Mouse (Mus musculus): ENCODE measurements around the gene Brd3. TPM values are rescaled to one million over a fixed set of nuclear protein-coding genes. Genes with fewer than 3 reads are reported as not detected.
A peak's percentile ranks its signal among the peaks of the same experiment; 100 is the strongest.

Gene Brd3
- total RNA-seq, 2 experiments from 2014 or later, result 20.8 to 32.2 TPM

DNA sequence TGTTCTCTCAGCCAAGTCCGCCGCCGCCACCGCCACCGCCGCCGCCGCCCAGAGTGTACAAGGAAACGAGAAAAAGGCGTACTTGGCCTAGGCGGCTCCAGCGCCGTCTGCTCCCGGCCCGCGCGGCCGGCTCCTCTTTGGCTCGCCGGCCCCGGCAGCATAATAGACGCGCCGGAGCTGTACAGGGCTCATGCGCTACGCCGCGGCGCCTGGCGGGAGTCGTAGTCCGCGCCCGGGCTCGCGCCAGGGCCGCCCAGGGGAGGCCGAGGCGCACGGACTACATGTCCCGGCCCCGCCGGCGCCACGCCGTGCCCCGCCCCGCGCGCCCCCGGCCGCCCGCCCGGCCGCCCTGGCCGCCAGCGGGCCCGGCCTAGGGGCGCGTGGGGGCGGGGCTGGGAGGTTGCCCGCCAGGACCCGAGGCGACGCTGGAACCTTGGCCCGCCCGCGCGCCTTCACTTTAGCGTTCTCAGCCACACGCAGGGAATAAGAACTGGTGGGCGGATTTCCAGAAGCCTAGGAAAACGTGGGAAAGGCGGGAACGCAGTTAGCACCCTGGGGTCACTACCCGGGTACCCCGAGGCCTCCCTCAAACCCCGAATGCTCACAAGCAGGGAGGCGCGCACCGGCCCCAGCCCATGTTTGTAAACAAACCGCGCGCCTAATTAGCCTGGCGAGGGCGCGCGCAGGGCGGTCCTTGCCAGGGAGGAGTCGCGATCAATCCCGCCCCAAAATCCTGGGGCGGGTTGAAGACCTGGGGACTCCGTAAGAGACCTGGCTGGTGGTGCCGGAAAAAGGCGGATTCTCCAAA lies 31.8 kb downstream of the Brd3 start:
- intact Hi-C loops (cut with DNase I), result no loop called here
- no peak for TF ChIP-seq CTCF (IDR thresholded peaks at IDR 0.05)
- H3K4me3 ChIP-seq, result peak overlapping the region; percentile 79

DNA sequence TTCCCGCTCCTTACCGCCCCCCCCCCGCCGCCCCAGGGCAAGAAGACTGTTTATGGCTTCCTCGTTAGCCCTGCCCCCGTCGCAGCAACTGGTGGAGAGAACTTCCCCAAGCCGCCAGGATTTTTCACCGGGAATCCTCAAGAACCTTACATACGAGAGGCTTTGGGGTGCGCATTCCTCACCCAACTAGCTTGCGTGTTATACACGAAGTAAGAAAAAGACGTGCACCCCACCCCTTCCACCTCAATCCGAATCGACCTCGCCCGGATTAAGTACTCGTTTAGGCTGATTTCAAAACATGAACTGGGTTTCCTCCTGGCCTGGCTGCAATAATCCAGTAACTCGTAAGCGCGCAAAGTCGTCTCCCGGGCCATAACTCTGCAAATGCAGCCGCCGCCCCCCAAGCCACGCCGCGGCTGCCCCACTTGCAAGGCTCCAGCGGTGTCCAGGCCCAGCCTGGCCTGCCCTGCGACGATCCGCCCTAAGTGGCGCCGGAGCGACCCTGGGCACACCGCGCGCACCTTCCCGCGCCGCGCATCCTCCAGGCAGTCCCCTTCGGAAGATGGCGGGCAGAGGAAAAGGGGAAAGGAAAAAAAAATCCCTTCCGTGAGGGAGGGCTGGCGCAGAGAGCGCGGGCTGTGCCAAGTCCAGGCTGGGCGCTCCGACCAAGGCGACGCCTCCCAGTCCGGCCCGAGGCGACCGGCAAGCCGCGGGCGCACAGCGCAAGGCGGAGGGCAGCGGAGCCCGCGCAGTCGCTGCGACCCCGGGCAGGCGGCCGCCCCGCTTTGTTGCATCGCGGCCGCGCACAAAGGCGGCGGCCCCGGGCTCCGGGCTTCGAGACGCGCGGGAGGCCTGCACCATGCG lies 32.6 kb downstream of the Brd3 start:
- intact Hi-C loops (cut with DNase I), result no loop called here
- DNase-seq, result peak; percentile 70
- peak overlapping the region; percentile 79 for H3K4me3 ChIP-seq
- no peak for TF ChIP-seq CTCF (IDR thresholded peaks at IDR 0.05)
- H3K27ac ChIP-seq, result peak overlapping the region; percentile 94

More for the DNA sequence above, 31.8 kb downstream of the Brd3 start:
- peak; percentile 97 for DNase-seq
- H3K27ac ChIP-seq, result peak overlapping the region; percentile 99

DNA sequence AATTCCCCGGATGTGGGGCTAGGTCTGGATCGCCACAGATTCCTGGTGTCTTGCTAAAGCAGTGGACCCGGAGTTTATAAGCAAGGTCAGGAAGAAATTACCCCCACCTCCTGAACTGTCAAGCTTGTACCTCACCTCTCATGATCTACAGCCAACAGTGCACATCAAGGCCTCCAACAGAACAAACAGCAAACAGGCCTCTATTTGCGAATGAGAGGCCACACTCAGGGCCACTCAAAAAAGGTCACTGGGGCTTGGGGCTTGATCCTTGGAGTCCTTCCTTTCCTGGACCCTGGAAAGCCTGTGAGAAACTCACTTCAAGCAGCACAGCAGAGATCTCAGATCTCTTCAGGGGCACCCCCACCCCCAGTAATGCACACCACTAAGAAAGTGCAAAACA lies 33.6 kb downstream of the Brd3 start:
- DNase-seq, result no peak
- no peak for TF ChIP-seq CTCF (IDR thresholded peaks at IDR 0.05)
- peak overlapping the region; percentile 94 for H3K27ac ChIP-seq
- H3K4me3 ChIP-seq, result peak overlapping the region; percentile 79
- intact Hi-C loops (cut with DNase I), result no loop called here

DNA sequence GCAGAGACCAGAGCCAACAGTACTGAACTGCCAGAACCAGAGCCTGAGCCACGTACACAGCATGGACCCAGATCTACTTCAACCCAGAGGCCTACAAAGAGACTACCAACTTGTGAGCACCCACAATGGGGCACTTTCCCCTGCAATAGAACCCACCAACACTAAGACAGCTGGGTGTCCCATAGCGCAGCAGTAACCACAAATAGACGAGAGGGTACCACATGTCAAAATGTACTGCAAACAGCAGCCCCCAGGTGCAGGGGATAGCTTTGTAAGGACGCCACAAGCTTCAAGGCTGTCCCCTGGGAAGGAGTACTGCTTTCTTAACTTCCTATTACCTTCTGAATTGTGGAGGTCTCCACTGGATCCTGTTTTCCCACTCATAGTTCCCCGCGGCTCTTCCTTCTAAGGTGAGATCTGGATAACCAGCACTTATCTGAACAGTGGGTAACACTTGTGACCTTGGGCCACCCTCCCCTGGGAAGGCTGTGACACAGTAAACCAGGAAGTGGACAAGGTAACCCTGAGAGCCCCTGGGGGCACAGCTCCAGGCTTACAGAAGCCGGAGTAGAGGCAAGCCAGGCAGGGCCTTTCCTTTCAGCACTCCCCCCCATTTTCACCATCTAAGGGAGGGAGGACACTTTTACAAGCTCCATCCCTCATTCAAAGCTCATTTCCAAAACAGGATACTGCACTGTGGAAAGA lies 34.2 kb downstream of the Brd3 start:
- H3K27ac ChIP-seq, result peak overlapping the region; percentile 94
- no peak for TF ChIP-seq CTCF (IDR thresholded peaks at IDR 0.05)
- intact Hi-C loops (cut with DNase I), result no loop called here
- no peak for DNase-seq
- peak overlapping the region; percentile 79 for H3K4me3 ChIP-seq

DNA sequence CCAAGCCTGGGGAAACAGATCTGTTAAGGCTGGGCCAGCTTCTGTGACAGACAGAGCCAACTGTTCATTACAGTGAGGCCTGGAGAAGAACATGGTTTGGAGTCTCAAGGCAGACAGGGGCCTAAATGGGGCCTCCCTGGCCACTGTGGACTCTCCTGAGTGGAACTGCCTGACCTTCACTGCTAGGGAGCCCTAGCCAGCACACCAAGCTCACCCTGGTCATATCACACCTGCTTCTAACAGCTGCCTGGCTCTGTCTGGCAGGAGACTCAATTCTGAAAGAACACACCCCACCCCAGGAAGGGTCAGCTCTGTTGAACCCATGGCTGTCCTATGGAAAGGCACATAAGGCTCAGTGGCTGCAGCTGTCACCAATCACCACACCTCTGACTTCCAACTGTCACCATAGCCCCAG lies 36.3 kb downstream of the Brd3 start:
- H3K27ac ChIP-seq, result peak overlapping the region; percentile 94
- no peak overlapping the region; the same call in 1 of the 2 replicates for H3K4me3 ChIP-seq
- peak; percentile 80 for DNase-seq
- intact Hi-C loops (cut with DNase I), result loop anchor here (1.0 kb wide), 1 partner anchor 39 kb away; no protein-coding TSS in a partner anchor
- no peak for TF ChIP-seq CTCF (IDR thresholded peaks at IDR 0.05)

DNA sequence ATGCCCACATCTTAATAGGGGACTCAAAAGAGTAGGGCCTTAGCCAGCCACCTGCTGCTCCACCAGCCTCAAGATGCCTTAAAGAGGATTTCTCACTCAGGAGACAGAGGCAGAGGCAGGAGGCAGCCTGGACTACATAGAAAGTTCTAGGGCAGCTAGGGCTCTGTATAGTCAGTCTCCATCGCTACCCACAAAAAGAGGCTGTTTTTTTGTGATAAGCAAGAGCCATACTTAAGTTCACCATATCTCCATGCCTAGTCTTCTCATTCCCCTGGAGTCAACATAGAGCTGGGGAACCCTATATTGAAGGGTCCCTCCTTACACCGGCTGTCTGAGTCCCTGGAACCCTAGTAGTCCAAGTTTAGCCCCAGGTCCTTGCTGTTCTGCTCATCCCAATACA lies 36.9 kb downstream of the Brd3 start:
- no peak for TF ChIP-seq CTCF (IDR thresholded peaks at IDR 0.05)
- intact Hi-C loops (cut with DNase I), result no loop called here
- Histone ChIP-seq H3K4me3 (peak overlapping the region; percentile 9; the same call in 1 of the 2 replicates), H3K27ac (peak overlapping the region; percentile 94)
- no peak for DNase-seq

DNA sequence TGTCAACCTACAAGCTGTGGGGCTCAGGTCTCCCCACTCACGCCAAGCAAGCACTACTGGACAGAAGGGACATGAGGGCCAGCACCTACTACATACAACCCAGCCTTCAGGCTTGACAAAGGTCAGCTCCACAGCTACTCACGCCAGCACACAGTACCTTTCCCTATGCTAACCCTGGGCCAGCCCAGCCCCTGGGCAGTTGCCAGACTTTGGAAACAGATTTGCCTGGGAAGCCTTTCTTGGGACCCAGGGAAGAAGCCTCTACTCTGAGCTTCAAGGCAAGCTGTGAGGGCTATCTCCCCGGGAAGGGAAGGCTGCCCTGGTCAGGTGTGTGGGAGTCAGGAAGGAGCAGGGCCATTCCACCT lies 37.5 kb downstream of the Brd3 start:
- intact Hi-C loops (cut with DNase I), result no loop called here
- Histone ChIP-seq H3K27ac (peak overlapping the region; percentile 94), H3K4me3 (no peak overlapping the region; the same call in 1 of the 2 replicates)
- TF ChIP-seq CTCF (IDR thresholded peaks at IDR 0.05), result no peak
- peak; percentile 58 for DNase-seq

DNA sequence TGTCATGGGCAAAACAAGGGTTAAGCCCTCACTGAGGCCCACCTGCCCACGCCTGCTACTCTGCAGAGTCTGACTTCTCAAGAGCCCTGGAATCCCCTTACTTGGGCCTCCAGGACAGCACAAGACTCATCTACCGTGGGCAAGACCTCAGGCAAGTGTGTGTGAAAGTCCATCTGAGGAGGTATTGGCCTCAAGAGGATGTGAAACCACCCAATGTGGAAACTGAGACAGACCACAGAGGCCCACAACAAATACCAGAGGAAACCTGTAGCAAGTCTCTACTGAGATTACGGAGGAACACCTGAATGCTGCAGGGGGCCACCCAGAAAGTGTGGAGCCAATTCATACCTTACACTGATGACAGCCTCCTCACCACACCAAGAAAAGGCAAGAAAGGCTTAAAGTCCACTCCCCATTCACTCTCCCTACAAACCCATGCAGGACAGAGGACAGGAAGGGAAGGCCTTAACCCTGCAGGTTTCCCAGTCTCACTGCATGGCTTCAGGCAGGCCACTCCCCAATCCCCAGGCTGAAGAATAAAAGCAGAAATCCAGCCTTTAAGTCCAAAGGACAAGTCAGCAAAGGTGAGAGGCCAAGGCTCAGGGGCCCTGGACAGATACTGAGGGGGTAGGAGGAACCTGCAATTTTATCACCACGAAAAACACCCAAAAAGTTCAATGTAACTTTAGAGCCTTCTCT lies 38.0 kb downstream of the Brd3 start:
- intact Hi-C loops (cut with DNase I), result no loop called here
- TF ChIP-seq CTCF (IDR thresholded peaks at IDR 0.05), result no peak
- Histone ChIP-seq H3K4me3 (0 out of 2 replicates have a peak overlapping the region, but pooled peaks have one; percentile 9), H3K27ac (peak overlapping the region; percentile 94)
- no peak for DNase-seq

DNA sequence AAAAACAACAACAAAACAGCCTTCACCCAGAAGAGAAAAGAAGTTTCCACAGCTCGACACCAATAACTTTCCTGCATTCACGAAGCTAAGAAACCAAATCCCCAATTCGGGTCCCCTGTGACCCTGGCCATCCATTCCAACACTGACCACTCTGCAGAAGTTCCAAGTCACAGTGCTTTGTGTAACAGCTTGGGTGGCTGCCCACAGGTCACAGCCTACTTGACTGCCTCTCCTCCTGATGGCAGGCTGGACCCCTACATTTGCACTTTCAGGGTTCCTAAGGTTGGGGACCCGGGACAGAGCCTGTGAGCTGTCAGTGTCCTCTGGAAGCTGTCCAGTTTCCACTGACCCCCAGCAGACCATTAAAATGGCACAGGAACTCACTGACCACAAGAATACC lies 44.6 kb downstream of the Brd3 start:
- no peak for TF ChIP-seq CTCF (IDR thresholded peaks at IDR 0.05)
- intact Hi-C loops (cut with DNase I), result no loop called here
- Histone ChIP-seq H3K4me3 (no peak overlapping the region), H3K27ac (no peak overlapping the region)
- no peak for DNase-seq

DNA sequence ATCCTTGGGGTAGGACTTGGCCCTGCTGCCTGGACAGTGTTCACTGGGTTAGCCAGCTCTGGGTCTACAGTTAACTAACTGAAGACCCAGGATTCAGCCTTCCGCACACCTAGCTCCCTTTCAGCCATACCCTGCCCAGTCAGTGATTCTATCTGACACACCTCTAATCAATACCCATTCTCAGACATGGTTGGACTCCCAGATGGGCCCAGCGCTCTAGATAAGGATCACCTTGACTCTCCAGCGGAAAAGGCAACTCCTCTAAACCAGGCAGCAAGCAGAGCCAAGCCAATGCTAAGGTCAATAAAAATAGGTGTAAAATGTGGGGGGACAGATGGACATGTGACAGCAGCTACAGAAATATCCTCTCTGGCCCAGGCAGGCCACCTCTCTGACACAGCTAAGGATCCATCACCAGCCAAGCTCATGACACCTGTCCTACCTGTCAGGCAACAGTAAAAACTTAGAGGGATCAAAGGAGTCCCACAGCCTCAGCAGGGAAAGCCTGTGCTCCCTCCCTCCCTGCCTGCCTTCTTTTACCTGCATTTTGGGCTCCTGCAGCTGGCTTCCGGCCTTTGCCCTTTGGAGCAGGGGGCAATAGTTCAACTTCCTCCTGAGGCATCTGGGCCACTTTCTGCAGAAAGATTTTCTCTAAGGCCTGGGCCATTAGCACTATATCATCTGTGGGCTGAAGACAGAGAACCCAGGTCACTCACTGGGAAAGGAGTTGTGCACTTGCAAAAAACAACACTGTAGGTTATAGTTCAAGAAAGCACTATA lies 45.4 kb downstream of the Brd3 start:
- Histone ChIP-seq H3K27ac (no peak overlapping the region), H3K4me3 (no peak overlapping the region)
- DNase-seq, result peak; percentile 8
- intact Hi-C loops (cut with DNase I), result no loop called here
- no peak for TF ChIP-seq CTCF (IDR thresholded peaks at IDR 0.05)

DNA sequence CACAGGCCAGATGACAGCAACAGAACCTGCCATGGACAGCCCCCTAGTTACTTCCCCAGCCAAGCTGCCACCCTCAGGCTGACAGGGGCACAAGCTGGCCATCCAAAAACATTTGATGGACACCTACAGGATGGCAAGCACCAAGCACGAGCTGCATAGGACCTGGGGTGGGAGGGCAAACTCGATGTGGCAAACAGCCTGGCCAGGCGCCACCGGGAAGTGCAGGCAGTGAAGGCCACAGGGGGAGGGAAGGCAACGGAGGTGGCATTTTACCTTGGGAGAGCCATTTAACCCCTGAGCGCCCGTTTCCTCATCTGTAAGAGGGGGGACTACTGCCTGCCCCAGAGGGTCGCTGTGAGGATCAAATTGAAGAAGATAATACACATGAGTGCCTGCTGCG lies 46.8 kb downstream of the Brd3 start:
- intact Hi-C loops (cut with DNase I), result no loop called here
- no peak for TF ChIP-seq CTCF (IDR thresholded peaks at IDR 0.05)
- Histone ChIP-seq H3K4me3 (no peak overlapping the region), H3K27ac (no peak overlapping the region)
- DNase-seq, result no peak
